Mouse (Mus musculus) T-cell, adult 66 days (primary cell): ENCODE results near the gene Ubtfl1. TPM values are rescaled to one million over a fixed set of nuclear protein-coding genes. Genes with fewer than 3 reads are reported as not detected.

Experiments used
- total RNA-seq, 2 experiments: library from RNA; stranded (reverse); gene quantifications; 3 replicates in 1 of 2; 4 replicates in 1 of 2; pipeline ENCODE4 v1.2.4; 2023

The Ubtfl1 gene
- not detected for total RNA-seq

DNA sequence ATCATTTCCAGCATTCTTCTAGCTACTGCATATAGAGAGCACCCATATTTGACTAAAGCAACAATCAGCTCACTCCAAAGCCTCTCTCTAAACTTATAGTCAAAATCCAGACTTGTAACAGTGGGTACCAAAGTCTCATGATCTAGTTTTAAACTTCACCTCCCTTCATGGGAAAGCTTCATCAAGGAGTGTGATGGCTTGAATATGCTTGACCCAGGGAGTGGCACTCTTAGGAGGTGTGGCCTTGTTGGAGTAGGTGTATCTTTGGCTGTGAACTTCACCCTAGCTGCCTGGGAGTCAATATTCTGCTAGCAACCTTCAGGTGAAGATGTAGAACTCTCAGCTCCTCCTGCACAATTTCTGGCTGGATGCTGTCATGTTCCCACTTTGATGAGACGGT, at the start of gene Ubtfl1:
Gene Ubtfl1 (plus strand): TSS at position 301 of the 400 bp plus-strand sequence.

DNA sequence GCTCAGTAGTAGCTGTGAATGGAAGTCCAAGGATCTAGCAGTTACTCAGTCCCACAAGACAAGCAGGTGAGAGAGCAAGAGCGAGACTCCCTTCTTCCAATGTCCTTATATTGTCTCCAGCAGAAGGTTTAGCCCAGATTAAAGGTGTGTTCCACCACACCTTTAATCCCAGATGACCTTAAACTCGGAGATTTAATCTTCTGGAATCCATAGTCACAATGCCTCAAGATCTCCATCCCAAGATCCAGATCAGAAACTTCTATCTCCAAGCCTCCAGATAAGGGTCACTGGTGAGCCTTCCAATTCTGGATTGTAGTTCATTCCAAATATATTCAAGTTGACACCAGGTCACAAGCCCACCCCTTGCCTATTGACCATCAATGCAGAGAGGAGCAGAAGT, 1.3 kb upstream of the Ubtfl1 start, which contains the start of gene Naalad2:
Gene Naalad2 (minus strand): TSS at position 101 of the 400 bp plus-strand sequence.

DNA sequence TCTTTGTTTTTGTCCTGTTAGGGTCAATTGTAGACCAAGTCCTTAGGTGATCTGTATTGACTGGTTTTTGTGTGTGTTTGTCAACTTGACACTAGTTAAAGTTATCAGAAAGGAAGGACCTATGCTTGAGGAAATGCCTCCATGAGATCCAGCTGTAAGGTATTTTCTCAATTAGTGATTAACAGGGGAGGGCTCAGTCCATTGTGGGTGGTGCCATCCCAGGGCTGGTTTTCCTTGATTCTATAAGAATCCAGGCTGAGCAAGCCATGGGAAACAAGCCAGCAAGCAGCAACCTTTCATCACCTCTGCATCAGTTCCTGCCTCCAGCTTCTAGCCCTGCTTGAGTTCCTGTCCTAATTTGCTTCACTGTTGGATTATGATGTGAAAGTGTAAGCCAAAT, 26.1 kb downstream of the Ubtfl1 start, which contains the start of gene Mbd3l2:
Gene Mbd3l2 (plus strand): TSS at position 301 of the 400 bp plus-strand sequence.

Other genes starting within 250 kb of the Ubtfl1 start
- 100 to 1,000 TPM in 1 of 2 experiments, 10 to 100 TPM in 1; 87.0 to 122 TPM for gene Chordc1, start 112.3 kb upstream of the Ubtfl1 start, total RNA-seq
- not detected for gene Naalad2, start 1.4 kb upstream of the Ubtfl1 start, total RNA-seq
- not detected for gene Mbd3l2, start 26.2 kb downstream of the Ubtfl1 start, total RNA-seq
- 1 to 10 TPM; 1.7 to 1.8 TPM for gene Zfp558, start 73.8 kb downstream of the Ubtfl1 start, total RNA-seq
- gene Mbd3l1, start 73.9 kb downstream of the Ubtfl1 start, total RNA-seq: not detected